Mouse (Mus musculus) heart, postnatal 0 days (tissue): ENCODE results near the gene Rab28.

ENCODE experiments used
- CTCF ChIP-seq: IDR thresholded peaks from 2 replicates; pipeline ENCODE4 v1.5.1; 2016; ENCODE audit warnings: antibody characterized with exemption, control low read depth, low read depth
- EP300 ChIP-seq: IDR thresholded peaks from 2 replicates; pipeline ENCODE4 v1.6.1; 2016; ENCODE audit warnings: antibody characterized with exemption, low read depth

- no peak for TF ChIP-seq CTCF
- TF ChIP-seq EP300: no peak
These were observed 80.5 kb downstream of the Rab28 start for GRCm38 (mm10) chr5:41627224-41628144.
